Comparison of ENCODE assay signal across 18 mouse cellular contexts in genomic region chr4:137778397-137779184, GRCm38 (mm10). TPM values are rescaled to one million over a fixed set of nuclear protein-coding genes. Genes with fewer than 3 reads are reported as not detected.
"Had no signal": no experiment of that assay in that cellular context is flagged by ENCODE, and none has a peak within 500 bp of the region (broad histone marks: within the 10 kb centered on the region; RNA-seq: fewer than 3 reads in every experiment).

No protein-coding gene starts in this region.

- H3K27ac ChIP-seq: left cerebral cortex, adult 2 months; liver, embryonic 13.5 days; neural tube, embryonic 12.5 days; neural tube, embryonic 15.5 days; stomach, embryonic 15.5 days had no signal

- H3K27me3 ChIP-seq: neural tube, embryonic 12.5 days; neural tube, embryonic 15.5 days; stomach, embryonic 15.5 days had no signal

- H3K36me3 ChIP-seq: liver, embryonic 13.5 days; neural tube, embryonic 12.5 days; neural tube, embryonic 15.5 days; stomach, embryonic 15.5 days had no signal

- H3K4me3 ChIP-seq: left cerebral cortex, adult 2 months; liver, embryonic 13.5 days; neural tube, embryonic 12.5 days; neural tube, embryonic 15.5 days; stomach, embryonic 15.5 days had no signal

- H3K9ac ChIP-seq: liver, embryonic 13.5 days; neural tube, embryonic 12.5 days; neural tube, embryonic 15.5 days; stomach, embryonic 15.5 days had no signal

- H3K9me3 ChIP-seq: liver, embryonic 13.5 days; neural tube, embryonic 12.5 days; neural tube, embryonic 15.5 days; stomach, embryonic 15.5 days had no signal

- H3K4me2 ChIP-seq: liver, embryonic 13.5 days; midbrain, embryonic 11.5 days; neural tube, embryonic 12.5 days; neural tube, embryonic 15.5 days; stomach, embryonic 15.5 days had no signal

- DNase-seq: kidney, adult 9 months; kidney, postnatal 14 days; kidney, postnatal 4 days; liver, embryonic 13.5 days; lung, adult 2 months; lung, postnatal 14 days; lung, postnatal 4 days; midbrain, embryonic 14.5 days; right cerebral cortex, postnatal 25 days; spleen, adult 18-20 months; thymus, postnatal 25 days had no signal

RNA-seq across cellular contexts. Expression of gene Alpl, which starts 17.6 kb away (rescaled TPM):
- total RNA-seq: megakaryocyte progenitor cell, adult 5-6 weeks; megakaryocyte-erythroid progenitor cell, adult 5-6 weeks had no signal
